Mouse (Mus musculus) mouse embryonic stem cell (cell line): ENCODE measurements at regions not wholly inside any gene's neighbourhood (a gene's known extent, or its start where the extent isn't known, plus 50 kb on each side); places are given as distances from the start of the nearest gene placed in this dataset.

Source experiments
- in situ Hi-C, 2 experiments: fragments of 300-500 bp; cut with MboI; formaldehyde crosslinking; loops; 1 replicate in 1 of 2; 3 replicates in 1 of 2; pipeline ENCODE4 v1.14.3; 2019 to 2020; ENCODE audit warnings: low sequenced_read_pairs in 2 of 2, low pct_unique_long_range_greater_than_20kb in 1 of 2, mixed read lengths in 1 of 2; ENCODE audit not compliant: unreplicated experiment in 1 of 2

- in situ Hi-C loops, result no loop called here
Measured at GRCm38 (mm10) chr4:153321085-153321484, 161.5 kb downstream of the Ajap1 start.

- in situ Hi-C loops, result no loop called here
Measured at GRCm38 (mm10) chr4:153320602-153321001, 162.0 kb downstream of the Ajap1 start.

GRCm38 (mm10) chr4:153316964-153317724 lies 165.5 kb downstream of the Ajap1 start:
- in situ Hi-C loops, result no loop called here

GRCm38 (mm10) chr4:153316519-153316918 lies 166.1 kb downstream of the Ajap1 start:
- in situ Hi-C loops, result no loop called here

GRCm38 (mm10) chr4:153313961-153314360 lies 168.7 kb downstream of the Ajap1 start:
- in situ Hi-C loops, result no loop called here

GRCm38 (mm10) chr4:153311574-153311973 lies 171.0 kb downstream of the Ajap1 start:
- in situ Hi-C loops, result no loop called here

- in situ Hi-C loops, result no loop called here
Measured at GRCm38 (mm10) chr4:153310641-153311040, 172.0 kb downstream of the Ajap1 start.

- in situ Hi-C loops, result no loop called here
Measured at GRCm38 (mm10) chr4:153303521-153303920, 179.1 kb downstream of the Ajap1 start.

- in situ Hi-C loops, result no loop called here
Measured at GRCm38 (mm10) chr4:153302855-153303254, 179.8 kb downstream of the Ajap1 start.

GRCm38 (mm10) chr4:153298277-153298676 lies 184.3 kb downstream of the Ajap1 start:
- in situ Hi-C loops, result no loop called here

GRCm38 (mm10) chr4:153294828-153295227 lies 187.8 kb downstream of the Ajap1 start:
- in situ Hi-C loops, result no loop called here

GRCm38 (mm10) chr4:153293137-153293536 lies 189.5 kb downstream of the Ajap1 start:
- in situ Hi-C loops, result no loop called here

GRCm38 (mm10) chr4:153288362-153288761 lies 194.2 kb downstream of the Ajap1 start:
- in situ Hi-C loops, result no loop called here

- in situ Hi-C loops, result no loop called here
Measured at GRCm38 (mm10) chr4:153284209-153284608, 198.4 kb downstream of the Ajap1 start.

- in situ Hi-C loops, result no loop called here
Measured at GRCm38 (mm10) chr4:153276571-153276970, 206.0 kb downstream of the Ajap1 start.

GRCm38 (mm10) chr4:153271376-153271775 lies 211.2 kb downstream of the Ajap1 start:
- in situ Hi-C loops, result no loop called here

- in situ Hi-C loops, result no loop called here
Measured at GRCm38 (mm10) chr4:153263216-153263805, 219.3 kb downstream of the Ajap1 start.

GRCm38 (mm10) chr4:153260941-153261557 lies 221.6 kb downstream of the Ajap1 start:
- in situ Hi-C loops, result no loop called here

- in situ Hi-C loops, result no loop called here
Measured at GRCm38 (mm10) chr4:153251943-153252342, 230.7 kb downstream of the Ajap1 start.

GRCm38 (mm10) chr4:153251311-153251710 lies 231.3 kb downstream of the Ajap1 start:
- in situ Hi-C loops, result no loop called here
